Mouse (Mus musculus) CH12.LX (cell line): ENCODE measurements around the gene Exoc3l2. TPM values are rescaled to one million over a fixed set of nuclear protein-coding genes. Genes with fewer than 3 reads are reported as not detected.

Experiments used
- DNase-seq: peaks from one replicate; pipeline ENCODE4 v3.0.0-alpha.2; 2013; ENCODE audit errors: extremely low read depth
- H3K27ac ChIP-seq: 2 replicates; pipeline ENCODE4 v1.5.1; 2012; ENCODE audit warnings: low read depth, mild to moderate bottlenecking, control low read depth, moderate library complexity; ENCODE audit not compliant: insufficient read depth
- H3K27me3 ChIP-seq: replicated peaks from 2 replicates; pipeline ENCODE3; 2012; ENCODE audit warnings: inconsistent platforms
- H3K36me3 ChIP-seq, 2 experiments: replicated peaks in 1 of 2; 2 replicates each; pipeline versions ENCODE3 to v1.6.1; 2012; ENCODE audit warnings: inconsistent platforms in 1 of 2, low read length in 1 of 2, mild to moderate bottlenecking in 1 of 2, mixed read lengths in 1 of 2, moderate library complexity in 1 of 2; ENCODE audit not compliant: control insufficient read depth in 1 of 2, insufficient read depth in 1 of 2
- H3K4me1 ChIP-seq, 2 experiments: 2 replicates each; pipeline ENCODE4 v1.6.1; 2012; ENCODE audit warnings: inconsistent platforms in 1 of 2, moderate library complexity in 1 of 2; ENCODE audit not compliant: insufficient read depth in 2 of 2, control insufficient read depth in 1 of 2
- H3K4me2 ChIP-seq: 2 replicates; pipeline ENCODE4 v1.6.1; 2012; ENCODE audit warnings: low read depth, mild to moderate bottlenecking, control low read depth; ENCODE audit not compliant: poor library complexity, insufficient read depth, severe bottlenecking
- H3K4me3 ChIP-seq, 3 experiments: fragments of 150-350 bp in 1 of 3; sonication (generic) in 1 of 3; replicated peaks in 1 of 3; 2 replicates each; pipeline versions ENCODE3 to v1.5.1; 2011 to 2012; ENCODE audit warnings: low read depth in 2 of 3, low read length in 2 of 3, mild to moderate bottlenecking in 2 of 3, moderate library complexity in 2 of 3, control low read depth in 1 of 3, improper control_type of control experiment in 1 of 3, inconsistent platforms in 1 of 3, mixed read lengths in 1 of 3; ENCODE audit not compliant: poor library complexity in 1 of 3
- H3K79me2 ChIP-seq: replicated peaks from 2 replicates; pipeline ENCODE4 v1.6.1; 2012; ENCODE audit warnings: mild to moderate bottlenecking, moderate library complexity; ENCODE audit not compliant: control insufficient read depth, poor library complexity, insufficient read depth, severe bottlenecking; ENCODE audit errors: extremely low read depth
- H3K9ac ChIP-seq: 2 replicates; pipeline ENCODE4 v1.6.1; 2012; ENCODE audit warnings: low read depth, mild to moderate bottlenecking, control low read depth, moderate library complexity; ENCODE audit not compliant: insufficient read depth
- H3K9me3 ChIP-seq: replicated peaks from 2 replicates; pipeline ENCODE3; 2012; ENCODE audit warnings: low read length, inconsistent platforms, mixed read lengths
- BHLHE40 ChIP-seq: IDR thresholded peaks from 2 replicates; pipeline ENCODE4 v1.6.1; 2011; ENCODE audit warnings: mild to moderate bottlenecking, low read depth, low read length, improper control_type of control experiment
- CTCF ChIP-seq, 2 experiments: IDR thresholded peaks in 1 of 2; conservative IDR thresholded peaks in 1 of 2; 2 replicates each; pipeline ENCODE4 v1.5.1; 2011 to 2012; ENCODE audit warnings: low read depth in 2 of 2, low read length in 2 of 2, improper control_type of control experiment in 1 of 2, inconsistent platforms in 1 of 2, mild to moderate bottlenecking in 1 of 2, moderate library complexity in 1 of 2
- E2F4 ChIP-seq: IDR thresholded peaks from 2 replicates; pipeline ENCODE4 v1.6.1; 2011; ENCODE audit warnings: low read depth, low read length, improper control_type of control experiment; ENCODE audit not compliant: insufficient replicate concordance
- ELF1 ChIP-seq: IDR thresholded peaks from 2 replicates; pipeline ENCODE4 v1.6.1; 2014; ENCODE audit warnings: low read depth, mild to moderate bottlenecking, inconsistent platforms, low read length, improper control_type of control experiment
- EP300 ChIP-seq: IDR thresholded peaks from 2 replicates; pipeline ENCODE4 v1.6.1; 2011; ENCODE audit warnings: low read length, improper control_type of control experiment
- GABPA ChIP-seq: IDR thresholded peaks from 2 replicates; pipeline ENCODE4 v1.6.1; 2012; ENCODE audit warnings: low read depth, low read length, improper control_type of control experiment, inconsistent platforms; ENCODE audit not compliant: insufficient replicate concordance
- HCFC1 ChIP-seq: IDR thresholded peaks from 2 replicates; pipeline ENCODE4 v1.6.1; 2012; ENCODE audit warnings: low read depth, mild to moderate bottlenecking, inconsistent platforms, low read length, improper control_type of control experiment
- MAFK ChIP-seq: IDR thresholded peaks from 2 replicates; pipeline ENCODE4 v1.6.1; 2011; ENCODE audit warnings: low read length, improper control_type of control experiment; ENCODE audit not compliant: insufficient replicate concordance
- MAZ ChIP-seq: IDR thresholded peaks from 2 replicates; pipeline ENCODE4 v1.6.1; 2012; ENCODE audit warnings: low read depth, mild to moderate bottlenecking, inconsistent platforms, low read length, improper control_type of control experiment, moderate library complexity
- MXI1 ChIP-seq: IDR thresholded peaks from 2 replicates; pipeline ENCODE4 v1.6.1; 2011; ENCODE audit warnings: mild to moderate bottlenecking, low read depth, low read length, improper control_type of control experiment
- NELFE ChIP-seq: IDR thresholded peaks from 2 replicates; pipeline ENCODE4 v1.6.1; 2011; ENCODE audit warnings: low read depth, low read length, improper control_type of control experiment
- NRF1 ChIP-seq: IDR thresholded peaks from 2 replicates; pipeline ENCODE4 v1.6.1; 2014; ENCODE audit warnings: low read depth, mild to moderate bottlenecking, inconsistent platforms, low read length, improper control_type of control experiment, moderate library complexity
- POLR2A ChIP-seq: IDR thresholded peaks from 2 replicates; pipeline ENCODE4 v1.6.1; 2011; ENCODE audit warnings: low read depth, mild to moderate bottlenecking, improper control_type of control experiment, low read length
- POLR2AphosphoS2 ChIP-seq: IDR thresholded peaks from 2 replicates; pipeline ENCODE4 v1.6.1; 2011; ENCODE audit warnings: low read depth, low read length, improper control_type of control experiment
- RAD21 ChIP-seq: IDR thresholded peaks from 2 replicates; pipeline ENCODE4 v1.6.1; 2011; ENCODE audit warnings: low read depth, mild to moderate bottlenecking, low read length, improper control_type of control experiment, moderate library complexity
- RCOR1 ChIP-seq: conservative IDR thresholded peaks from 2 replicates; pipeline ENCODE4 v1.6.1; 2012; ENCODE audit warnings: low read depth, mild to moderate bottlenecking, inconsistent platforms, low read length, improper control_type of control experiment
- SIN3A ChIP-seq: IDR thresholded peaks from 2 replicates; pipeline ENCODE4 v1.6.1; 2012; ENCODE audit warnings: low read length, improper control_type of control experiment, inconsistent platforms
- SMC3 ChIP-seq: IDR thresholded peaks from 2 replicates; pipeline ENCODE4 v1.6.1; 2011; ENCODE audit warnings: low read depth, low read length, improper control_type of control experiment
- TBP ChIP-seq: conservative IDR thresholded peaks from 2 replicates; pipeline ENCODE4 v1.6.1; 2011; ENCODE audit warnings: low read depth, low read length, improper control_type of control experiment
- TCF12 ChIP-seq: IDR thresholded peaks from 2 replicates; pipeline ENCODE4 v1.6.1; 2014; ENCODE audit warnings: low read depth, mild to moderate bottlenecking, inconsistent platforms, low read length, improper control_type of control experiment
- UBTF ChIP-seq: IDR thresholded peaks from 2 replicates; pipeline ENCODE4 v1.6.1; 2012; ENCODE audit warnings: low read depth, mild to moderate bottlenecking, inconsistent platforms, low read length, improper control_type of control experiment, moderate library complexity
- ZC3H11A ChIP-seq: IDR thresholded peaks from 2 replicates; pipeline ENCODE4 v1.6.1; 2012; ENCODE audit warnings: low read depth, mild to moderate bottlenecking, inconsistent platforms, low read length, improper control_type of control experiment
- ZKSCAN1 ChIP-seq: IDR thresholded peaks from 2 replicates; pipeline ENCODE4 v1.6.1; 2012; ENCODE audit warnings: low read depth, inconsistent platforms, low read length, improper control_type of control experiment, borderline replicate concordance
- ZNF384 ChIP-seq: IDR thresholded peaks from 2 replicates; pipeline ENCODE4 v1.6.1; 2012; ENCODE audit warnings: low read depth, low read length, improper control_type of control experiment, inconsistent platforms
- dilution Hi-C: fragments of 300-500 bp; cut with MboI; formaldehyde crosslinking; loops from 2 replicates; pipeline ENCODE4 v1.14.3; 2020; ENCODE audit warnings: low sequenced_read_pairs; ENCODE audit not compliant: extremely low pct_unique_long_range_greater_than_20kb, extremely low pct_ligation_motif_present
- in situ Hi-C: fragments of 300-500 bp; cut with MboI; formaldehyde crosslinking; loops from 3 replicates; pipeline ENCODE4 v1.14.3; 2019; ENCODE audit warnings: low sequenced_read_pairs, low pct_ligation_motif_present, low pct_unique_long_range_greater_than_20kb, mixed read lengths
- polyA plus RNA-seq: library from polyadenylated mRNA; unstranded; fragments of >175 nt; gene quantifications from 2 replicates; pipeline ENCODE4 v1.2.1, GENCODE M21; 2012; ENCODE audit warnings: low read depth; ENCODE audit not compliant: insufficient read length
- total RNA-seq, 2 experiments: library from RNA; depleted of rRNA; stranded (reverse); fragments of 300-350 nt in 1 of 2; fragments of >200 nt in 1 of 2; gene quantifications; 2 replicates each; pipeline ENCODE4 v1.2.3; 2012 to 2014

The Exoc3l2 gene
- total and polyA plus RNA-seq, 3 experiments = 0.08 TPM; not detected in 2

DNA sequence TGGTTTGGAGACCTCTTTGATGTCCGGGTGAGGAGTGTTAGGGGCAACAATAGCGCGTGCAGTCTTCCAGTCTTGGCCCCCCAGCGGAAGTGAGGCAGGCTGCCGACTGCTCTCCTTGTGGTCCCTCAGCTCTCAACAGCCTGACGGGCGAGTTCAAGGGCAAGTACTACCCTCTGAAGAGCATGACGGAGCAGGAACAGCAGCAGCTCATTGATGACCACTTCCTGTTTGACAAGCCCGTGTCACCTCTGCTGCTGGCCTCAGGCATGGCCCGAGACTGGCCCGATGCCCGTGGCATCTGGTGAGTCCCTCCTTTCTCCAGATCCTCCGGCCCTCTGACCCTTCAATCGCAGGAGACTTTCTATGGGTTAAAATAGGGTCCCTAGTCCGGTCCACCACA, 46.5 kb upstream of the Exoc3l2 start:
- peaks cover 66% of the 10 kb centered on the region for H3K27me3 ChIP-seq
- DNase-seq = no peak
- H3K79me2 ChIP-seq = no peaks in the 10 kb centered on the region
- dilution Hi-C loops = no loop called here
- H3K36me3 ChIP-seq = no peaks in the 10 kb centered on the region
- H3K9me3 ChIP-seq = peaks cover 15% of the 10 kb centered on the region
- H3K27ac ChIP-seq = no peak overlapping the region
- TF ChIP-seq GABPA = no peak
- no peak for TF ChIP-seq TCF12
- TF ChIP-seq RCOR1 = no peak
- H3K4me1 ChIP-seq = peaks cover 3 to 15% of the 10 kb centered on the region in 2 experiments
- H3K4me3 ChIP-seq = no peak overlapping the region
- no peak overlapping the region for H3K4me2 ChIP-seq
- in situ Hi-C loops = loop anchor here (25.0 kb wide), 2 partner anchors 146 to 446 kb away; partner anchors contain the start of genes Ceacam16, Gm19345 and Ppp1r37
- H3K9ac ChIP-seq = no peak overlapping the region

- dilution Hi-C loops = no loop called here
- no peak for TF ChIP-seq POLR2AphosphoS2
- TF ChIP-seq ELF1 = peak; percentile 43; the same call in 1 of the 2 replicates
- no peak for TF ChIP-seq UBTF
- TF ChIP-seq NRF1 = no peak
- no peak for TF ChIP-seq MXI1
- Histone ChIP-seq H3K4me3 (no peak overlapping the region), H3K4me1 (peaks cover 3 to 19% of the 10 kb centered on the region in 2 experiments), H3K79me2 (no peaks in the 10 kb centered on the region), H3K4me2 (peak overlapping the region; percentile 73), H3K27me3 (peaks cover 50% of the 10 kb centered on the region), H3K9ac (no peak overlapping the region), H3K27ac (no peak overlapping the region), H3K9me3 (no peaks in the 10 kb centered on the region), H3K36me3 (peaks cover 0 to 5% of the 10 kb centered on the region in 2 experiments)
- DNase-seq = no peak
- in situ Hi-C loops = loop anchor here (25.0 kb wide), 2 partner anchors 142 to 442 kb away; partner anchors contain the start of genes Ceacam16, Gm19345 and Ppp1r37
Measured at GRCm38 (mm10) chr7:19420121-19420520, 43.0 kb upstream of the Exoc3l2 start.

DNA sequence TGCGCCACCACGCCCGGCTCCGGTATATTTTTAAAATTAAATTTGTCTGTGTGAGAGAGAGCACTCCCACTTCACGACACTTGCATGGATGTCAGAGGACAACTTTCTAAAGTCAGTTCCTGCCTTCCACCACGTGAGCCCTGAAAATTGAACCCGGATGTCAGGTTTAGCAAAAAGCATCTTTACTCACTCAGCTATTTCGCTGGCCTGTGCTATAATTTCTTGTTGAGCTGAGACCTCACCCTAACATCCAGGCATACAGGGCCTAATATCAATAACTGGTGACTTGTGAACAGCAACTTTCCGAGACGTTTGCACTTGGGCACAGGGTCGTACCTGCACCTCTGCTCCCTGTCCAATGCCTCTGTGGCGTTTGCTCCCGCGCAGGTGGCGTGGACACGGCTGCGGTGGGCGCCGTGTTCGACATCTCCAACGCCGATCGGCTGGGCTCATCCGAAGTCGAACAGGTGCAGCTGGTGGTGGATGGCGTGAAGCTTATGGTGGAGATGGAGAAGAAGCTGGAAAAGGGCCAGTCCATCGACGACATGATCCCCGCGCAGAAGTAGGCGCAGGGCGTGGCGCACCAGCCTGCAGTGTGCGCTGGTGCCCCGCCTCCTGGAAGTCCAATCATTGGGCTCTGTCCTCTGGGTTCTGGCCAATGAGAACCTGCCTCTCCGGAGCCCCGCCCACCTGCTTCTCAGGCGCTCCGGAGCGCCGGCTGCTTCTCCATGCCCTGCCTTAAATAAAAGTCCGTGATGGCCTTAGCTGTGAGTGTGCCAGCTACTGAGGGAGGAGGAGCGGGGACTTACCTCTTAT, 42.1 kb upstream of the Exoc3l2 start:
- dilution Hi-C loops = no loop called here
- peaks cover 3 to 14% of the 10 kb centered on the region in 2 experiments for H3K36me3 ChIP-seq
- no peaks in the 10 kb centered on the region for H3K9me3 ChIP-seq
- H3K9ac ChIP-seq = peak overlapping the region; percentile 29; the same call in 1 of the 2 replicates
- peaks cover 3 to 19% of the 10 kb centered on the region in 2 experiments for H3K4me1 ChIP-seq
- peaks cover 42% of the 10 kb centered on the region for H3K27me3 ChIP-seq
- DNase-seq = peak; percentile 88
- no peak overlapping the region for H3K27ac ChIP-seq
- peak overlapping the region in 2 of 3 experiments; percentile 19 to 67 for H3K4me3 ChIP-seq
- in situ Hi-C loops = loop anchor here (25.0 kb wide), 2 partner anchors 141 to 441 kb away; partner anchors contain the start of genes Ceacam16, Gm19345 and Ppp1r37
- peak overlapping the region; percentile 73 for H3K4me2 ChIP-seq
- no peaks in the 10 kb centered on the region for H3K79me2 ChIP-seq
- peak; percentile 34; the same call in 1 of the 2 replicates for TF ChIP-seq POLR2A
- peak; percentile 36; the same call in 1 of the 2 replicates for TF ChIP-seq ELF1
- peak; percentile 80 for TF ChIP-seq SIN3A
- TF ChIP-seq SMC3 = no peak
- TF ChIP-seq ZKSCAN1 = no peak
- no peak for TF ChIP-seq MAFK
- no peak for TF ChIP-seq RAD21
- TF ChIP-seq CTCF (conservative IDR thresholded peaks at IDR 0.05 in 1 of 2, IDR thresholded peaks at IDR 0.05 in 1 of 2; ENCODE audit: low read depth in 2 of 2, low read length in 2 of 2) = no peak
- TF ChIP-seq HCFC1 = no peak
- no peak for TF ChIP-seq ZC3H11A
- no peak for TF ChIP-seq BHLHE40
- TF ChIP-seq TBP = no peak
- peak; percentile 64; the same call in 1 of the 2 replicates for TF ChIP-seq ZNF384
- TF ChIP-seq NELFE = no peak
- no peak for TF ChIP-seq MAZ
- no peak for TF ChIP-seq RCOR1
- no peak for TF ChIP-seq EP300
- TF ChIP-seq E2F4 = no peak
